Mouse (Mus musculus) induced T-regulatory cell, adult 2 months (primary cell): ENCODE results near the gene Rps21.
A peak's percentile ranks its signal among the peaks of the same experiment; 100 is the strongest.
"Not testable (repeated sequence)": the region's sequence is repeated elsewhere in the genome, so short reads cannot be mapped to it uniquely, and the experiment has no call there.

Experiments
- DNase-seq: peaks from one replicate; pipeline ENCODE4 v3.0.0-alpha.2; 2012; ENCODE audit warnings: low read depth

Gene Rps21

GRCm38 (mm10) chr2:180259826-180260609 is 2.8 kb downstream of the Rps21 start:
- DNase-seq = not testable (repeated sequence)

- DNase-seq = no peak
Observed at GRCm38 (mm10) chr2:180260610-180261480, 3.7 kb downstream of the Rps21 start.

GRCm38 (mm10) chr2:180261901-180262300 is 4.7 kb downstream of the Rps21 start:
- DNase-seq = no peak

GRCm38 (mm10) chr2:180262441-180262840 is 5.3 kb downstream of the Rps21 start:
- DNase-seq = no peak

GRCm38 (mm10) chr2:180262891-180263290 is 5.7 kb downstream of the Rps21 start:
- DNase-seq = no peak

- no peak for DNase-seq
Observed at GRCm38 (mm10) chr2:180267955-180268354, 10.8 kb downstream of the Rps21 start.

GRCm38 (mm10) chr2:180269329-180269728 is 12.2 kb downstream of the Rps21 start:
- no peak for DNase-seq

- DNase-seq = no peak
Observed at GRCm38 (mm10) chr2:180270537-180271255, 13.5 kb downstream of the Rps21 start.

GRCm38 (mm10) chr2:180271804-180272395 is 14.7 kb downstream of the Rps21 start:
- DNase-seq = no peak

- no peak for DNase-seq
Observed at GRCm38 (mm10) chr2:180272884-180273321, 15.7 kb downstream of the Rps21 start.

- DNase-seq = peak; percentile 97
Observed at GRCm38 (mm10) chr2:180273394-180274244, 16.4 kb downstream of the Rps21 start, which contains the start of gene Cables2. Cables2 (minus strand) TSS chr2:180273496.

- no peak for DNase-seq
Observed at GRCm38 (mm10) chr2:180274523-180274922, 17.3 kb downstream of the Rps21 start.

- DNase-seq = peak; percentile 93
Observed at GRCm38 (mm10) chr2:180275836-180276235, 18.7 kb downstream of the Rps21 start.

GRCm38 (mm10) chr2:180276385-180276784 is 19.2 kb downstream of the Rps21 start:
- DNase-seq = no peak

- peak; percentile 91 for DNase-seq
Observed at GRCm38 (mm10) chr2:180276851-180277259, 19.7 kb downstream of the Rps21 start.

- no peak for DNase-seq
Observed at GRCm38 (mm10) chr2:180277773-180278320, 20.7 kb downstream of the Rps21 start.

GRCm38 (mm10) chr2:180279321-180279720 is 22.1 kb downstream of the Rps21 start:
- DNase-seq = no peak

- no peak for DNase-seq
Observed at GRCm38 (mm10) chr2:180288966-180289365, 31.8 kb downstream of the Rps21 start.

- no peak for DNase-seq
Observed at GRCm38 (mm10) chr2:180289440-180290108, 32.4 kb downstream of the Rps21 start, which contains the start of gene Rbbp8nl. Rbbp8nl (minus strand) TSS chr2:180289879.

GRCm38 (mm10) chr2:180290503-180290902 is 33.3 kb downstream of the Rps21 start:
- no peak for DNase-seq
